Mouse (Mus musculus) embryonic facial prominence, embryonic 15.5 days (tissue): ENCODE measurements around the gene Fgfrl1. TPM values are rescaled to one million over a fixed set of nuclear protein-coding genes. Genes with fewer than 3 reads are reported as not detected.
A peak's percentile ranks its signal among the peaks of the same experiment; 100 is the strongest.

ENCODE experiments used
- ATAC-seq: fragments of 200-750 bp; cut with Nextera tagmentation; 2 replicates; pipeline ENCODE4 v1.8.0; 2017; ENCODE audit warnings: low read depth, moderate TSS enrichment; ENCODE audit not compliant: insufficient number of reproducible peaks, low FRiP score, low TSS enrichment
- H3K27ac ChIP-seq: fragments of 300-500 bp; sonication (generic); replicated peaks from 2 replicates; pipeline ENCODE4 v1.5.1; 2015; ENCODE audit warnings: mild to moderate bottlenecking, inconsistent platforms
- H3K27me3 ChIP-seq: fragments of 300-500 bp; sonication (generic); 2 replicates; pipeline ENCODE4 v1.6.1; 2015; ENCODE audit warnings: inconsistent platforms
- H3K36me3 ChIP-seq: fragments of 300-500 bp; sonication (generic); 2 replicates; pipeline ENCODE4 v1.6.1; 2015; ENCODE audit warnings: mild to moderate bottlenecking, inconsistent platforms
- H3K4me1 ChIP-seq: fragments of 300-500 bp; sonication (generic); 2 replicates; pipeline ENCODE4 v1.6.1; 2015; ENCODE audit warnings: inconsistent platforms
- H3K4me2 ChIP-seq: fragments of 300-500 bp; sonication (generic); replicated peaks from 2 replicates; pipeline ENCODE4 v1.6.1; 2015; ENCODE audit warnings: mild to moderate bottlenecking, inconsistent platforms
- H3K4me3 ChIP-seq: fragments of 300-500 bp; sonication (generic); replicated peaks from 2 replicates; pipeline ENCODE4 v1.5.1; 2015; ENCODE audit warnings: mild to moderate bottlenecking, inconsistent platforms
- H3K9ac ChIP-seq: fragments of 300-500 bp; sonication (generic); 2 replicates; pipeline ENCODE4 v1.6.1; 2015; ENCODE audit warnings: inconsistent platforms
- H3K9me3 ChIP-seq: fragments of 300-500 bp; sonication (generic); replicated peaks from 2 replicates; pipeline ENCODE4 v1.6.1; 2016; ENCODE audit warnings: inconsistent platforms
- WGBS: fragments of 180-500 bp; shearing (Covaris S2); methylation state at CpG from one replicate; pipeline ENCODE4 v1.1.7; 2015; 5-methylcytosine and 5-hydroxymethylcytosine counted together
- polyA plus RNA-seq: library from polyadenylated mRNA; unstranded; fragments of >200 nt; fragmentation: Nextera tagmentation; extraction: Ambion mirVana; gene quantifications from 2 replicates; pipeline ENCODE4 v1.2.1, GENCODE M21; 2015

The Fgfrl1 gene
- polyA plus RNA-seq, 1 experiment from 2014 or later = 29.4 TPM

DNA sequence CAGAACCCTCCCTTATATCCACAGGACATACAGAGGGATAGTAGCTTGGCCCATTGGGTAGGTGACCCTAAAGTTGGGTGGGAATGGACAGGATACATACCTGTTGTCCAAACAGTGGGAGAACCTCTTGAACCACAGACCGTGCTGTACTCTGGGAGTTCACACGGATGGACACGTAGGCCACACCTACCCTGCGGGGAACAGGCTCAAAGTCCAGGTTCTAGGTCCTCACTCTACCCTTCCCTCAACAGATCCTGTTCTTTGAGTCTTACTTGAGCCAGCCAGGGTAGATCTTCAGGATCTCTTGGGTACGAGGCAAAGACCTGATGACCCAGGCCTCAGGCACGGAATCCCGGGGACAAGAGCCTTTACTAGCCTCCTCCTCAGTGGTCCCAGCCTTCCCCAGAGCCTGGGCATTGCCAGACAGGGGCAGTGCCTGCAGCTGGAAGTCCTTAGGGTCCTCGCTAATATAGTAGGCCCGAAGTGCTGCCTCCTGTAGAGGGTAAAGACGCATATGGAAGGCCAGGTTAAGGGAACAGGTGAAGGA is 37.7 kb upstream of the Fgfrl1 start:
- WGBS = 96% methylated on average over 10 of the region's 10 CpGs
- Histone ChIP-seq H3K9me3 (no peaks in the 10 kb centered on the region), H3K4me2 (no peak overlapping the region), H3K4me1 (peaks cover 18% of the 10 kb centered on the region), H3K4me3 (no peak overlapping the region), H3K27me3 (no peaks in the 10 kb centered on the region), H3K36me3 (peaks cover 72% of the 10 kb centered on the region), H3K27ac (no peak overlapping the region), H3K9ac (no peak overlapping the region)
- no peak for ATAC-seq

DNA sequence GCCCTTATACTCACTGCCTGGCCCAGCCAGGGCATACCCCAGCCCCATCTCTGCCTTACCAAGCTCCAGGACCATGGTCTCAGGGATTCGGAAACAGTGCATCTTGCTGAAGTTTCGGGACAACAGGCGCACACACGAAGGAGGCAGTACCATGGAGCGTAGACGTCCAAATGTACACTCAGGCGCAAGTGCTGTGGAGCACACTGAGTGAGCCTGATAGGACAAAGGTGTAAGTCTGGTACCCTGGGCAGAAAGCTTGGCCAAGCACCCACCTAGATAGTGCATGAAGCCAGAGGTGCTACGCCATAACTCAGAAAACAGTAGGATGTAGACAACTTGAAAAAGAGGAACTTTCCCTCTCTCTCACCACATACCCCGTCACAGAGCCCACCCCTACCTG is 36.8 kb upstream of the Fgfrl1 start:
- no peak for ATAC-seq
- Histone ChIP-seq H3K9ac (no peak overlapping the region), H3K27me3 (no peaks in the 10 kb centered on the region), H3K27ac (no peak overlapping the region), H3K4me1 (peaks cover 24% of the 10 kb centered on the region), H3K36me3 (peaks cover 64% of the 10 kb centered on the region), H3K4me2 (no peak overlapping the region), H3K4me3 (no peak overlapping the region), H3K9me3 (no peaks in the 10 kb centered on the region)
- 93% methylated on average over 9 of the region's 9 CpGs for WGBS

DNA sequence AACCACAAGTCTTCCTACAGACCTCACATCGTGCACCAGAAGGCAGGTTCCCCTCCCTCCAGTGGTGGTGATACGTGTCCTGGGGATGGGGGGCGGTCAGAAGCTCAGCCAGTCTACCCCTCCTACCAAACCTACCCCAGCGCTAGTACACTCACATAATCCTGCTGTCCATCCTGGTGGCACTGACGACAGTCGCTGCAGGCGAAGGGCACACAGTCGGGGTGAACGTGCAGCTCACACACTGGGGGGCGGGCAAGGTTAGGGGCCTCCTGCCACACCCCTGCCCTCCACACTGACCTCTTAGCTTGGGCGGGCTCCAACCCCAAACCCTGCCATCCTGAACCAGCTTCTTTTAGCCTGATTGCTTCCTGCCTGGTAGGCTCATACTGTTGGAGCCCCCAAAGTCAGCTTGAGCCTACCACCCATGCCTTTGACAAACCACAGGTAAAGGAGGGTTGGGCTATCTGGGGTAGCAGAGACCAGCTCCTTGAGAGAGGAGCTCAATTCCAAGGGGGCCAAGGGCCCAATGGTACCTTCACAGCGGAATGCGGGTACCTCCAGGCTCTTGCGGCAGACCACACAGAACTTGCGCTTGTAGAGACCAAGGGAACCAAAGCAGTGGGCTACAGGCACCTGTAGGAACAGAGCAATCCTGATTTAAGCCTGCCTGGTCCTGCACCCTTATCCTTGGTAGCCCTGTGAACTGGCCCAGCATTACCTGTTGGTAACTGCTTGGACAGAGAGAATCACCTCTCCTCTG is 36.1 kb upstream of the Fgfrl1 start:
- ATAC-seq = no peak
- 92% methylated on average over 15 of the region's 15 CpGs for WGBS
- H3K4me3 ChIP-seq = no peak overlapping the region
- H3K9me3 ChIP-seq = no peaks in the 10 kb centered on the region
- peaks cover 27% of the 10 kb centered on the region for H3K4me1 ChIP-seq
- no peaks in the 10 kb centered on the region for H3K27me3 ChIP-seq
- no peak overlapping the region for H3K27ac ChIP-seq
- H3K9ac ChIP-seq = no peak overlapping the region
- peaks cover 57% of the 10 kb centered on the region for H3K36me3 ChIP-seq
- H3K4me2 ChIP-seq = no peak overlapping the region

DNA sequence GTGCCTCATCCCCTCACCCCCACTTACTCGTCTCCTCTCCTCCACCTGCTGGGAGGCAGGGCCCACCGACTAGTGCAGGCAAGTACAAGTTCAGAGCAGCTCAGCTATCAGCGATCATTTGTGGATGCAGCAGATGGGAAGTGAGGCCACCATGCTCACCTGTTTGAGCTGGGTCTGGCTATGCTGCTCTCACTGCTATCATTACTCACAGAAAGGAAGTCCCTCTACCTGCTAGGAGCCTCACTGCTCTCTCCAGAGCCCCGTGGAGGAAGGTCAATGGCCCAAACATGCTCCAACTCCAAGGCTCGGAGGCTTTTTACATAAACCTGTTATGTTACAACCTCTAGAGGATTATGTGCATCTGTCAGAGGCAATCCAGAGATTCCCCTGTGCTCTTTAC is 34.8 kb upstream of the Fgfrl1 start:
- 71% methylated on average over 5 of the region's 5 CpGs for WGBS
- Histone ChIP-seq H3K4me2 (no peak overlapping the region), H3K9me3 (no peaks in the 10 kb centered on the region), H3K4me3 (no peak overlapping the region), H3K4me1 (peaks cover 27% of the 10 kb centered on the region), H3K27ac (no peak overlapping the region), H3K27me3 (no peaks in the 10 kb centered on the region), H3K9ac (no peak overlapping the region), H3K36me3 (peaks cover 47% of the 10 kb centered on the region)
- no peak for ATAC-seq

DNA sequence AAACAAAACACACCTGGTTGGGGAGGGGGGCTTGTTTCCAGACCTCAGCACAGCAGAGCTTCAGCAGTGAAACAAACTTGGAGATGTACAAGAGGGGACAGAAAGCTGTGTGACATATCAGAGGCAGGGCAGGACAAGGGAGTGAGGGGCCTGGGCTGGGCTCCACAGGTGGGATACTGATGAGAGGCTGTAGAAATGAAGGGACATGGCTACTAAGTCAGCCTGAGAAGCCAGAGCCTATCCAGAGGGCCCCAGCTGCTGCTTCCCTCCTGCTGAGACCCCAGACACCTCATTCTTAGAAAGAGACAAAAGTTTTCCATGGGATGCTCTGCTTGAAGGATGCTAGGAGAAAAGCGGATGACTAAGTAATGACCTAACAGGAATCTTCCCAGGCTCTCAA is 33.6 kb upstream of the Fgfrl1 start:
- Histone ChIP-seq H3K4me1 (peaks cover 27% of the 10 kb centered on the region), H3K9me3 (no peaks in the 10 kb centered on the region), H3K4me2 (no peak overlapping the region), H3K27me3 (no peaks in the 10 kb centered on the region), H3K4me3 (no peak overlapping the region), H3K27ac (no peak overlapping the region), H3K9ac (no peak overlapping the region), H3K36me3 (peaks cover 35% of the 10 kb centered on the region)
- 85% methylated on average over 1 of the region's 1 CpGs for WGBS
- ATAC-seq = no peak

DNA sequence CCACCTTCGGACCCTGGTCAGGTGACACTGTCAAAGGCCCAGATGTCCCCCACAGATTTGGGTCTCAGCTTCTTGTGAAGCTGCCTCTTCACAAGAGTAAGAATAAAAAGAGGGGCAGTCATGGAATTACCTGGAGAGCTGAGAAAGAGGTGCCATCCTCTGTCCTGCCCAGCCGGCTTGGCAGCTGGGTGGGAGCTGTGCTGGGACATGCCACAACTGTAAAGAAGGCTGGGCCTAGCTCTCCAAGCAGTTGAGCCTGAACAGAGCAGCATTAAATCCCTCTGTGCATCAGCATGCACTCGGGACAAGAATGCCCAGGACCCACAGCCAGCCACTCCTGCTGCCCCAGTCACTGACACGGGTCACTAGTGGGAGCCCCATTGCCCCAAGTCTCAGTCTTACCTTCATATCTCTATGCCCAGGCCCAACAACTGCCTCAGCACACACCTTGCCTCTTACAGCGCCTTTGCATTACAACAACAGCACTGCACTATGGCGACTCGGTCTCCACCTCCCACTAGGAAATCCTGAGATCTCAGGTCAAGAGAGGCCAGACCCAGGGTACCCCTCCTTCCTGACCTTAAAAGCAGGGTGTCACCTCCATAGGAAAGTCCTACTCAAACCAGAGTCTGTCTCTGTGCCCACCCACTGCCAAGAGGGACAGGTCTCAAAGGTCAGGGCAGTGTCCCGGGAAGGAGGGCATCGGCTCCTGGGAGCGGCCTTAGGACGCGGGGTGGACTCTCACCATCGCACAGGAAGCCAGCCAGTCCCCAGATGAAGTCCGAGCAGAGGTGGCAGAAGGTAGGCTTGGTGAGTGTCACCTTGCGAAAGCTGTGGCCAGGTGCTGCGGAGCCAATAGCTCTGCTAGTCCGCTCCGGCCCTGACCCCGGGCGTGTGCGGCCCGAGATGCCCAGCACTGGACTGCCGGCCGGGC is 32.2 kb upstream of the Fgfrl1 start, which contains the start of gene Idua:
TSS of gene Idua (plus strand) at position 634 of the 934 bp plus-strand sequence.
- H3K4me2 ChIP-seq = peak within 1 kb of the TSS; percentile 89
- peaks cover 27% of the 10 kb centered on the region for H3K4me1 ChIP-seq
- 8% methylated on average over 24 of the region's 24 CpGs for WGBS
- no peaks in the 10 kb centered on the region for H3K9me3 ChIP-seq
- peak within 1 kb of the TSS; percentile 93 for H3K4me3 ChIP-seq
- peak; percentile 40; the same call in 1 of the 2 replicates for ATAC-seq
- peak within 1 kb of the TSS; percentile 96 for H3K9ac ChIP-seq
- peaks cover 22% of the 10 kb centered on the region for H3K36me3 ChIP-seq
- H3K27ac ChIP-seq = 0 out of 2 replicates have a peak within 1 kb of the TSS, but pooled peaks have one; percentile 55
- no peaks in the 10 kb centered on the region for H3K27me3 ChIP-seq

DNA sequence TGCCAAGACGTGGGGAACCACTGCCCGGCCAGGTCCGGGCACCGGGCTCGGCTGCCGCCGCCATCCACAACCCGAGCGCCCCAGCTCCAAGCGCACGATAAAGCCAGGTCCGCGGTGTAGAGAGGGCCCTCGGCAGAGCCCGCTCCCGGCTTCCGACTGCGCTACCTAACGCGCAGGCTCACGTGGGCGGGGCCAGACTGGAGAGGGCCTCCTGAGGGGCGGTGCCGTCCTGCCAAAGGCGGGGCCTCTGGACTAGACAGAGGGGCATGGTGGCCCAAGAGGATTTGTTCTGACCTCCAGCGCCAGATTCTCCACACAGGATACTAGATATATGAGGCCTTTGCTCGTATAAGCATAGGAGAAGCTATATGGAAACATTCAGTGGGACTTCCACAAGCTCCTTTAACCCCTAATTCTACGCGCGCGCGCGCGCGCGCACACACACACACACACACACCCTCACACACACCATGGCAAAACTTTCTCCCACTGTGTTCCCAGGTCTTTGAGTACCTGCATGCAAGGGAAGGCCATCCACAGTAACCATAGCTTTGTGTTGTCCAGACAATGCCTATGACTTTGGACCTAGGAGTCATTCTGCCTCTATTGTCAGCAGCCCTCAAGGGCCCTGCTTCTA is 31.4 kb upstream of the Fgfrl1 start:
- Histone ChIP-seq H3K27me3 (no peaks in the 10 kb centered on the region), H3K9me3 (no peaks in the 10 kb centered on the region), H3K36me3 (peaks cover 14% of the 10 kb centered on the region), H3K4me2 (peak overlapping the region; percentile 89), H3K4me1 (peaks cover 27% of the 10 kb centered on the region), H3K9ac (peak overlapping the region; percentile 96), H3K27ac (0 out of 2 replicates have a peak overlapping the region, but pooled peaks have one; percentile 55), H3K4me3 (peak overlapping the region; percentile 93)
- ATAC-seq = peak; percentile 96
- 10% methylated on average over 36 of the region's 36 CpGs for WGBS

DNA sequence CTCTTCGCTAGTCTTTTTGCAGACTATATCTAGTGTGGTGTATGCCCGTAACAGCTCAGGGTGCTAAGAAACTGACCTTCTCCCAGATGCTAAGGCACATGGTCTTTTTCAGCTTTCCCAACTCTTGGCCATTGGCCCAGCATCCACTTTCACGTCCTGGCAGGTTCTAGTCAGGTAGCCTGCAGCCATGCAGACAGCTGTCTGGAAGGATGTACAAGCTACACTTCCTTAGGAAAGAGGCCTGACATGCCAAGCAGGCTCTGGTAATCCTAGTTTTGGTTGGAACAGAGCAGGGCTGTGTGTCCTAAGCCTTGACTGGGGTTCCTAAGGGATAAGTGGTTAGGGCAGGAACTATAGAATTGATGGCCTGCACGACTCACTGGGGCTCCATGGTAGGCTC is 29.4 kb upstream of the Fgfrl1 start:
- 77% methylated on average over 4 of the region's 4 CpGs for WGBS
- no peak for ATAC-seq
- no peaks in the 10 kb centered on the region for H3K9me3 ChIP-seq
- no peaks in the 10 kb centered on the region for H3K27me3 ChIP-seq
- H3K27ac ChIP-seq = no peak overlapping the region
- H3K36me3 ChIP-seq = 0 out of 2 replicates have a peak, but pooled peaks cover under 1% of the 10 kb centered on the region
- H3K4me2 ChIP-seq = no peak overlapping the region
- no peak overlapping the region for H3K9ac ChIP-seq
- peaks cover 27% of the 10 kb centered on the region for H3K4me1 ChIP-seq
- H3K4me3 ChIP-seq = no peak overlapping the region

DNA sequence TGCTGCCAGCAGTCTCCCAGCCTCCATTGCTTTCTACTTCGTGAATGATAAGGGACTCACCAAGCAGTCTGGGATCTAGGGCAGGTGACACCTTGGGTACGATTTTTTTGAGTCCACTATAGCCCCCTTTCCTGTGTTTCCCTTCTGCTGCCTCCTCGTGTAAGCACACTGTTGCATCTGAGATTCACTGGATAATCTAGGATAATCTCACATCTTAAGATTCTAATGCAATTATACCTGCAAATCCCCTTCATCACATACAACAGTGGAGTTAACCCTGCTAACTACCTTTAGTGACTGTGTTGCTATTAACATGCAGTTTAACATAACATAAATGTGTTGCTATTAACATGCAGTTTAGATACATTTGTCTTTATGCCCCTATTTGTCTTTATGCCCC is 27.1 kb upstream of the Fgfrl1 start:
- Histone ChIP-seq H3K4me1 (peaks cover 18% of the 10 kb centered on the region), H3K4me3 (no peak overlapping the region), H3K9ac (no peak overlapping the region), H3K36me3 (no peaks in the 10 kb centered on the region), H3K9me3 (no peaks in the 10 kb centered on the region), H3K27ac (no peak overlapping the region), H3K27me3 (no peaks in the 10 kb centered on the region), H3K4me2 (no peak overlapping the region)
- ATAC-seq = no peak
- WGBS = 29% methylated on average over 3 of the region's 3 CpGs

DNA sequence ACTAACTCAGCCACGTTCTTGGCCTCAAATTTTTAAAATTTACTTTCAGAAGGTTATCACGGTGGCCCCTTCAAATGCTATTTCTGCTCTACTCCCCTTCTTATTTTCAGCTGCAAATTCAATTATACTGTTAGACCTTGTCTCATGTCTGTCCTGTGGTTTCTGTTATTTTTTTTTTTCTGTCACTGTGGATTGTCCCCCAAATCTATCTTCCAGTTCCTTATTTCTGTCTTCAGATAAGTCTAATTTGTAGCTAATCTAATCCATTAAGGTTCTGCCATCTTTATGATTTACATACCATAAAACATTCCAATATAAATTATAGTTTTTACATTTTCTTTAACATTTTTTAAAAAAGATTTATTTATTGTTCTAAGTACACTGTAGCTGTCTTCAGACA is 24.8 kb upstream of the Fgfrl1 start:
- no peak overlapping the region for H3K4me3 ChIP-seq
- no peaks in the 10 kb centered on the region for H3K27me3 ChIP-seq
- WGBS = 61% methylated on average over 2 of the region's 2 CpGs
- H3K9me3 ChIP-seq = no peaks in the 10 kb centered on the region
- no peak overlapping the region for H3K9ac ChIP-seq
- ATAC-seq = no peak
- peaks cover 11% of the 10 kb centered on the region for H3K36me3 ChIP-seq
- H3K4me2 ChIP-seq = no peak overlapping the region
- no peak overlapping the region for H3K27ac ChIP-seq
- H3K4me1 ChIP-seq = peaks cover 16% of the 10 kb centered on the region
